Mouse (Mus musculus): ENCODE results near the gene Mgp. TPM values are rescaled to one million over a fixed set of nuclear protein-coding genes. Genes with fewer than 3 reads are reported as not detected.

Mgp gene
- polyA plus RNA-seq (2021; fragmentation: Nextera tagmentation), result 78.4 and 118 TPM in 2 replicates
- long read RNA-seq, experiment 1, result 0 reads
- long read RNA-seq, experiment 2, transcript Mgp-201 (4 exons, 617 nt), result major isoform, 43 of 47 reads
- long read RNA-seq, experiment 2, partial matches to known transcripts, result 1 of 47 reads
- long read RNA-seq, experiment 2, other reads (novel, unspliced or antisense), result 3 of 47 reads

DNA sequence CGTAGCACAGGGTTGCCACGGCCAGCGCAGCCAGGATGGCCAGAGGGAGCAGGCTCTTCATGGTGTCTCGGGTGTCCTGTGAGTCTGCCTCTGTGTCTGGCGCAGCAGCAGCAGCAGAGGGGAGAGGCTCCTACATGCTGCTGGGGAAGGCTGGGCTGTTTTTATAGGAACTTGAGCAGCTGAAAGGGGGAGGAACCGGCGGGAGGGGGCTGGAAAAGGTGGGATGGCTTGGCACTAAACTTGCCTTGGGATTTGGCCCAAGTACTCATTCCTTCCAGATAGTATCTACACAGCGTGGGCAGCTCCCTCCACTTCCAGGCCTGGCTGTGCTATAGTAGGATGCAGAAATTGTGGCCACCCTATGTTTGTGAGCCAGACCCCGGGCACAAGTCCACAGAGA, at the start of gene Mgp:
Gene Mgp, minus strand, starts transcription at position 154 of the 400 bp plus-strand sequence.

DNA sequence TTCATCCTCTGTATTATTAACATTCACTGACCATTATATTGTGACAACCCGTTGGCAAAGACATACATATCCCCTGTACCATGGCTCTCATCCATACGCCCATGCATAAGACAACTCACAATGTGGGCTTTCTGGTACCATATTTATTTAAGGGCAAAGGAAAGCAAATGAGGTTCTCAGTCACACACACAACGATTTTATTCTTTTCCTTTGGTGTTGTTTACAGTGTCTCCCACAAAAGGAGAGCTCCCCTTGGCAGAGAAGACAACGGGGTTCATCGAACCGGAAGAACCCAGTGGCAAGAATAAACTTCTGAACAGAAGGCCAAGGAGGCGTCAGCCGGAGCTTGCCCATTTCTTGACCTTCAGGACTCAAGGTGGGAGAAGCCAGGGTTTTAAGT, 47.9 kb upstream of the Mgp start, which contains the start of gene Pde6h:
Gene Pde6h, plus strand, starts transcription at position 301 of the 400 bp plus-strand sequence.

GRCm38 (mm10) chr6:136922080-136922479, 46.5 kb upstream of the Mgp start, which contains the start of gene Erp27:
Gene Erp27, minus strand, starts transcription at chr6:136922180.

DNA sequence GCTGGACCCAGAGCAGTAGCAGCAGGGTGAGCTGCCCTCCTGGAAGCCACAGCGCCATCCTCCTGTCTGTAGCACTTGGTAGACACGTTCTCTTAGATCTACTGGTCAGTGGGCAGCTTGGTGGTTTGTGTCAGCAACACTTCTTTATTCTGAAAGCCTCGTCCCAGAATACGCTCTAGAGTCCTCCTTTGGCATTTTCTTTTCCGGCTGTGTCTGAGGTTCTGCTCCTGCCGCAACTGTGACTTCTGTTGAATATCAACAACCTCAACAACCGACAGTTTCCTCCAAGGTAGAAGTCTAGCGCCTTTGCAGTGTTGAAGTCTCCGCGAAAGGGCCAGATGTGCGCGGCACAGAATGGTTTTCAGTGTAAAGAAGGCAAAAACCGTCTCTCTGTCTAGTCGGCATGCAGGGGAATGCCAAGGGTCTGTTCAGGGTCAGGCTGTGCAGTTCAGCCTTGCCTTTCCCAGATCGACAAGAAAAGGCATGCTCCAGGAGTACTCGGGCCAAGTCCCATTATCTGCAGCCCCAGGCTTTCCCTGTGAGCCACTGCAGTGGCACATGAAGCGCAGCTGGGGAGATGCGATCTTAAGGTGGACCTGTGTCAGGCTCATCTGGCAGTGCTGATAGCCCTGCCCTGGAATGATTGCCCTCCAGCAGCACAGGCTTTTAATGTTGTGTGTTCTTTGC, 18.3 kb downstream of the Mgp start, which contains the start of gene Art4:
Gene Art4, minus strand, starts transcription at position 548 of the 687 bp plus-strand sequence.

GRCm38 (mm10) chr6:136835352-136835751, 40.3 kb downstream of the Mgp start, which contains the start of gene Smco3:
Gene Smco3, minus strand, starts transcription at chr6:136835452.

GRCm38 (mm10) chr6:136827881-136828561, 47.6 kb downstream of the Mgp start, which contains the start of gene Wbp11:
Gene Wbp11, minus strand, starts transcription at chr6:136828233.

DNA sequence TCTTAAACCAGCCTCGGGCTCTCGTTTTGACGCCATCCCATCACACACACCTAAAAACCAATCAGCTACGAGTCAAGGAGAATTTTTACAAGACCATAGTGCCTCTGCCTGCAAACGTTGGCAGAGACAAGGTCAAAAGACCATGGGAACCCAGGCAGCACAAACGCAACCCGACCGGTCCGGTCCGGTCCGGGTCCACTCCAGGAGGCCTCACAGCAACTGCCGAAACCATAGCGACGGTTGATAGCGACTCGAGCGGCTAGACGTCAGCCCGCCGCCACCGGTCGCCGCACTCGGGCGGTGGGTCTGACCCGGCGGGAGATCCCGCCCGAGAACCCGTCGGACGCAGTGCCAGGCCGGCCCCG, 48.1 kb downstream of the Mgp start, which contains the start of gene BC049715:
Gene BC049715, plus strand, starts transcription at position 111 of the 365 bp plus-strand sequence.

Other genes with a start within 250 kb of the Mgp start
- gene Plbd1, start 213.9 kb downstream of the Mgp start, polyA plus RNA-seq (2021; fragmentation: Nextera tagmentation), result 0.09 and 0.26 TPM in 2 replicates
- 0.09 TPM in 1 of 2 replicates, not detected in the other for gene Gucy2c, start 94.1 kb downstream of the Mgp start, polyA plus RNA-seq (2021; fragmentation: Nextera tagmentation)
- 0.13 TPM in 1 of 2 replicates, not detected in the other for gene Hist4h4, start 71.4 kb downstream of the Mgp start, polyA plus RNA-seq (2021; fragmentation: Nextera tagmentation)
- 193 and 211 TPM in 2 replicates for gene H2afj, start 67.6 kb downstream of the Mgp start, polyA plus RNA-seq (2021; fragmentation: Nextera tagmentation)
- gene BC049715, start 48.2 kb downstream of the Mgp start, polyA plus RNA-seq (2021; fragmentation: Nextera tagmentation), result 0.88 and 2.0 TPM in 2 replicates
- gene Wbp11, start 47.6 kb downstream of the Mgp start, polyA plus RNA-seq (2021; fragmentation: Nextera tagmentation), result 37.3 and 53.1 TPM in 2 replicates
- gene Smco3, start 40.4 kb downstream of the Mgp start, polyA plus RNA-seq (2021; fragmentation: Nextera tagmentation), result 5.1 and 7.1 TPM in 2 replicates
- not detected in 2 replicates for gene Art4, start 18.1 kb downstream of the Mgp start, polyA plus RNA-seq (2021; fragmentation: Nextera tagmentation)
- 0.14 TPM in 1 of 2 replicates, not detected in the other for gene Erp27, start 46.4 kb upstream of the Mgp start, polyA plus RNA-seq (2021; fragmentation: Nextera tagmentation)
- gene Pde6h, start 48.0 kb upstream of the Mgp start, polyA plus RNA-seq (2021; fragmentation: Nextera tagmentation), result 0.61 TPM in 1 of 2 replicates, not detected in the other
- 17.2 and 18.4 TPM in 2 replicates for gene Arhgdib, start 66.1 kb upstream of the Mgp start, polyA plus RNA-seq (2021; fragmentation: Nextera tagmentation)